Mouse (Mus musculus) E14TG2a.4 (cell line): ENCODE measurements at regions not wholly inside any gene's neighbourhood (a gene's known extent, or its start where the extent isn't known, plus 50 kb on each side); places are given as distances from the start of the nearest gene placed in this dataset.

ENCODE experiments used
- H3K27me3 ChIP-seq: 2 replicates; pipeline ENCODE4 v1.6.1; 2014; ENCODE audit warnings: low read length, control low read depth; ENCODE audit not compliant: insufficient read depth
- H3K36me3 ChIP-seq: 2 replicates; pipeline ENCODE4 v1.6.1; 2014; ENCODE audit warnings: low read length, control low read depth; ENCODE audit not compliant: insufficient read depth
- H3K4me1 ChIP-seq: replicated peaks from 2 replicates; pipeline ENCODE4 v1.6.1; 2014; ENCODE audit warnings: low read depth, low read length, control low read depth
- H3K4me3 ChIP-seq: replicated peaks from 2 replicates; pipeline ENCODE4 v1.5.1; 2014; ENCODE audit warnings: mild to moderate bottlenecking, low read length
- H3K9me3 ChIP-seq: 2 replicates; pipeline ENCODE4 v1.6.1; 2014; ENCODE audit warnings: low read length, control low read depth
- CTCF ChIP-seq: conservative IDR thresholded peaks from 2 replicates; pipeline ENCODE4 v1.5.1; 2014; ENCODE audit warnings: low read length
- NANOG ChIP-seq: IDR thresholded peaks from 2 replicates; pipeline ENCODE4 v1.6.1; 2014; ENCODE audit warnings: borderline replicate concordance, low read length, mixed read lengths
- POU5F1 ChIP-seq: IDR thresholded peaks from 2 replicates; pipeline ENCODE4 v1.6.1; 2014; ENCODE audit warnings: low read length, borderline replicate concordance

DNA sequence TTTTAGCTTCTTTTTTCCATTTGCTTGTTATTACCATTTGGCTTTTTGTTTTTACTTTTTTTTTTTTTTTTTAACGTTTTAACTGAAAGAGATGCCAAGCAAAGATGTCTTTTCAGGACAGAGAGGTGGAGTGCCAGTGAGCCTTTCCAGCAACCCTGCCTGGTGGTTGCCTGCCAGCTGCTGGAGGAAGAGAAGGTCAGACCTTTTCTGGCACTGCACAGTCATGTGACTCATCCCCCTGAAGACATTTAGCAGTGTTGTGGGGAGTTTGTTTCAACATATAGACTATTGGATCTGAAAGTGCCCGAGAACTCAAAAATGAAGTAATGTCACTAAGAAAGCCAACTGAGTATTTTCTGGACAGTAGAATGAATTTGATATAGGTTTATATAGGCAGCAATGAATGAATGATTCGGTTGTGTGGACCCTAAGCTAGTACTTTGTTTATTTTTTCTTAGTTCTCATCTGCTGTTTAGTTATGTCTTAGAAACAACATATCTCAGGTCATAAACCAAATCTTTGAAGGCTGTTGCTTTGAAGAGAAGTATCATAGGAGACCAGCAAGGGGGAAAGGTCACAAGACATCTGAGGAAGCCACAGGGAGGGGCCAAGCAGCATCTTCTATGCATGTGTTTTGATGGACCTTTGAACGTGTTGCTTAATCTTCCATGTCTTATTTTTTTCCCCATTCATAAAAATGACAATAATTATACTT lies 604.2 kb downstream of the Ptprc start:
- TF ChIP-seq POU5F1 (no peak), CTCF (no peak), NANOG (no peak)
- H3K36me3 ChIP-seq: no peaks in the 10 kb centered on the region
- no peaks in the 10 kb centered on the region for H3K9me3 ChIP-seq

GRCm38 (mm10) chr1:137567526-137567925 lies 607.3 kb upstream of the Nr5a2 start:
- Histone ChIP-seq H3K4me1 (no peaks in the 10 kb centered on the region), H3K27me3 (no peaks in the 10 kb centered on the region), H3K36me3 (no peaks in the 10 kb centered on the region), H3K4me3 (no peak overlapping the region), H3K9me3 (no peaks in the 10 kb centered on the region)
- TF ChIP-seq CTCF: no peak
- TF ChIP-seq POU5F1: no peak
- no peak for TF ChIP-seq NANOG

More for the DNA sequence above, 604.2 kb downstream of the Ptprc start:
- Histone ChIP-seq H3K27me3 (no peaks in the 10 kb centered on the region), H3K4me1 (no peaks in the 10 kb centered on the region), H3K4me3 (no peak overlapping the region)

- H3K4me3 ChIP-seq: no peak overlapping the region
- no peaks in the 10 kb centered on the region for H3K4me1 ChIP-seq
- no peaks in the 10 kb centered on the region for H3K27me3 ChIP-seq
- no peaks in the 10 kb centered on the region for H3K36me3 ChIP-seq
- no peak for TF ChIP-seq POU5F1
- TF ChIP-seq CTCF: no peak
- no peak for TF ChIP-seq NANOG
- no peaks in the 10 kb centered on the region for H3K9me3 ChIP-seq
Observed at GRCm38 (mm10) chr1:137565573-137566048, 605.4 kb upstream of the Nr5a2 start.

DNA sequence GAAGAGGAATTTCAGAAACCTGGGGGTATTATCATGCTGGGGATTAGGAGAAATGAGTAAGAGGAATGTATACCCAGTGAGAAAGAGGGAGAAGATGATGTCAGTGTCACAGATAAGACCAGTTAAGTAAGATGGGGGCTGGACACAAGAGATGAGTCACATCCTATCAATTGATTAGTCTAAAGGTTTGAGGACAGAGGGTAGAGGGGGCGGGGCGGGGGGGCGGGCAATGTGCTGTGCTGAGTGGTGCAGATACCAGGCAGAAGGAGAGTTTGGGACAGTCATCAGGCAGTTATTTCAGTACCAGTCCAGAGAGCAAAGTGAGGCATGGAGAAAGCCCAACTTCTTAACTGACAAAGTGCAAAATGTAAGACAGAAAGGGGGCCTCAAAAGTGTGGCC lies 601.4 kb upstream of the Nr5a2 start:
- TF ChIP-seq CTCF (no peak), NANOG (no peak), POU5F1 (no peak)

DNA sequence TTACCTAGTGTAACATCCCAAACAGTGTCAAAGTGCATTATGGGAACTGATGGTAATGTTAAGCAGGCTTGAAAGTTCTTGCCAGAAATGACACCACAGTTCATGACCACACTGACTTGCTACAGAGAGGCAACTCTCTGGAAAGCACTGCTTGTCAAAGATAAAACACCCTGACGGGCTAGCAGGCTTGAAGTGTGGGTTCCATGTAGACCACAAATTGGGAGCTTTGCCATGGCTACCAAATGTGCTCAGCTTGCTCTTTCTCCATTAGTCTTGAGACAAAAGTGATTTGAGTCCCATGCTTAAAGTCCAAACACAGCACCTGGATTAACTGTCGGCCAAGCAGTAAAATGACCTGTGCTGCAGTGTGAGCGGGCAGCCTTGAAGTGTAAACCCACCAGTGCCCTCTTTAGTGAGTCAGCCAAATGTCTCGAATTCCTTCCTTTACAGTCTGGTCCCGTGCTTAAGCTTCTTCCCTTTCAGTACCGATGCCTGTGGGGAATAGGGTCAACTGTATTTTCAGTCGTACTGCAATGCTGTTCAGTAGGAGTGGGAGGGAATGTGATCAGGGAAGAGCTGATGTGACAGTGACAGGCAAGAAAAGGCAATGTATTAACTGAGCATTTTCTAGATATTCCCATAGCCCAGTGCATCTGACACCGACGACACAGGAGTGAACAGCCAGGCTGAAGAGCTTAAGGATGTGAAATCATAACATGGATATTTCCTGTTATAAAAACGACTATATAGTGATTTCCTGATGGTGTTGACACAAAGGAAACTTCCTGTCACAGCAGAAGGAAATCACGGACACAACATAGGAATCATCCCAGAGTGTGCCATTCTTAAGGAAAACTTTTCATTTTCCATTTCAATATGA lies 600.4 kb upstream of the Nr5a2 start:
- no peaks in the 10 kb centered on the region for H3K36me3 ChIP-seq
- no peak overlapping the region for H3K4me3 ChIP-seq
- no peaks in the 10 kb centered on the region for H3K27me3 ChIP-seq
- TF ChIP-seq NANOG: no peak
- TF ChIP-seq CTCF: no peak
- TF ChIP-seq POU5F1: no peak
- H3K4me1 ChIP-seq: no peaks in the 10 kb centered on the region
- H3K9me3 ChIP-seq: no peaks in the 10 kb centered on the region

More for the DNA sequence above, 601.4 kb upstream of the Nr5a2 start:
- H3K9me3 ChIP-seq: no peaks in the 10 kb centered on the region
- H3K27me3 ChIP-seq: no peaks in the 10 kb centered on the region
- no peaks in the 10 kb centered on the region for H3K4me1 ChIP-seq
- H3K4me3 ChIP-seq: no peak overlapping the region
- H3K36me3 ChIP-seq: no peaks in the 10 kb centered on the region

GRCm38 (mm10) chr1:137549659-137550058 lies 589.4 kb upstream of the Nr5a2 start:
- Histone ChIP-seq H3K4me1 (no peaks in the 10 kb centered on the region), H3K9me3 (no peaks in the 10 kb centered on the region), H3K27me3 (no peaks in the 10 kb centered on the region), H3K4me3 (no peak overlapping the region), H3K36me3 (no peaks in the 10 kb centered on the region)
- TF ChIP-seq NANOG (no peak), CTCF (no peak), POU5F1 (no peak)

- Histone ChIP-seq H3K4me3 (no peak overlapping the region), H3K27me3 (no peaks in the 10 kb centered on the region), H3K4me1 (no peaks in the 10 kb centered on the region), H3K36me3 (no peaks in the 10 kb centered on the region), H3K9me3 (no peaks in the 10 kb centered on the region)
- no peak for TF ChIP-seq NANOG
- TF ChIP-seq POU5F1: no peak
- TF ChIP-seq CTCF: no peak
Observed at GRCm38 (mm10) chr1:137545666-137546065, 585.4 kb upstream of the Nr5a2 start.

DNA sequence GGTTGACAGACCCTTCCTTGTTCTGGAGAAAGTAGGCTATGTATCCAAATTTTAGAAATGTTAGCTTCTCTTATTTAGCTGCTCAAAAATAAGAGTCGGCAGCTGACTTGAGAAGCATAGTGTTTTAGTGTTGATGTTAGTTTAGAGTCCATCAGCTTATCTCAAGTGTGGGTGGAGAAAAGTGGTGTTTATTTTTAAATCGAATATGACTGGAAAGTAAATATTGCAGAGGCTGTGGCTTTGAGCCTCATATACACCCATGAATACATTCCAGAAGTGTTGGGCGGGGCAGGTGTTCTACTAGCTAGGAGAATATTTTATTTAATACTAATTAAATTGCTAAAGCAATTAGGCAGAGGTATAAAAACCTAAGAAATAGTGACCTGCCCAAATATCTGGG lies 583.6 kb upstream of the Nr5a2 start:
- no peaks in the 10 kb centered on the region for H3K27me3 ChIP-seq
- no peak for TF ChIP-seq POU5F1
- TF ChIP-seq CTCF: no peak
- no peaks in the 10 kb centered on the region for H3K9me3 ChIP-seq
- H3K4me1 ChIP-seq: no peaks in the 10 kb centered on the region
- no peak overlapping the region for H3K4me3 ChIP-seq
- no peaks in the 10 kb centered on the region for H3K36me3 ChIP-seq
